Mouse (Mus musculus): ENCODE data around the gene Usp2.

Usp2 gene

GRCm38 (mm10) chr9:44119948-44120465 is 53.2 kb downstream of the Usp2 start:
- no peak for DNase-seq (ENCODE audit: low spot score in 2 of 2)

- no peak for DNase-seq (ENCODE audit: low spot score in 2 of 2)
Observed at GRCm38 (mm10) chr9:44124317-44124716, 57.5 kb downstream of the Usp2 start.

GRCm38 (mm10) chr9:44125026-44125425 is 58.2 kb downstream of the Usp2 start:
- DNase-seq (ENCODE audit: low spot score in 2 of 2) = no peak

GRCm38 (mm10) chr9:44125546-44126428 is 59.0 kb downstream of the Usp2 start:
- peak; percentile 77 to 88 for DNase-seq (ENCODE audit: low spot score in 2 of 2)

GRCm38 (mm10) chr9:44126746-44127145 is 59.9 kb downstream of the Usp2 start:
- DNase-seq (ENCODE audit: low spot score in 2 of 2) = no peak

- DNase-seq (ENCODE audit: low spot score in 2 of 2) = peak in 1 of 2 experiments; percentile 50
Observed at GRCm38 (mm10) chr9:44127351-44127801, 60.6 kb downstream of the Usp2 start.

- no peak for DNase-seq (ENCODE audit: low spot score in 2 of 2)
Observed at GRCm38 (mm10) chr9:44129633-44130032, 62.8 kb downstream of the Usp2 start.

- peak; percentile 90 to 94 for DNase-seq (ENCODE audit: low spot score in 2 of 2)
Observed at GRCm38 (mm10) chr9:44130034-44130433, 63.2 kb downstream of the Usp2 start.

GRCm38 (mm10) chr9:44130581-44131275 is 63.9 kb downstream of the Usp2 start:
- peak; percentile 56 to 65 for DNase-seq (ENCODE audit: low spot score in 2 of 2)

GRCm38 (mm10) chr9:44131276-44131590 is 64.4 kb downstream of the Usp2 start:
- no peak for DNase-seq (ENCODE audit: low spot score in 2 of 2)

GRCm38 (mm10) chr9:44132200-44132599 is 65.4 kb downstream of the Usp2 start:
- DNase-seq (ENCODE audit: low spot score in 2 of 2) = no peak

GRCm38 (mm10) chr9:44133287-44133686 is 66.5 kb downstream of the Usp2 start:
- no peak for DNase-seq (ENCODE audit: low spot score in 2 of 2)

- DNase-seq (ENCODE audit: low spot score in 2 of 2) = peak; percentile 56 to 58
Observed at GRCm38 (mm10) chr9:44134101-44134850, 67.5 kb downstream of the Usp2 start, which contains the start of gene Mcam. TSS of gene Mcam (plus strand) at chr9:44134469.

GRCm38 (mm10) chr9:44134851-44135730 is 68.3 kb downstream of the Usp2 start:
- DNase-seq (ENCODE audit: low spot score in 2 of 2) = peak; percentile 40 to 54

GRCm38 (mm10) chr9:44135731-44136411 is 69.0 kb downstream of the Usp2 start:
- no peak for DNase-seq (ENCODE audit: low spot score in 2 of 2)

- DNase-seq (ENCODE audit: low spot score in 2 of 2) = no peak
Observed at GRCm38 (mm10) chr9:44137846-44138245, 71.0 kb downstream of the Usp2 start.

- DNase-seq (ENCODE audit: low spot score in 2 of 2) = no peak
Observed at GRCm38 (mm10) chr9:44141951-44142350, 75.1 kb downstream of the Usp2 start.

- no peak for DNase-seq (ENCODE audit: low spot score in 2 of 2)
Observed at GRCm38 (mm10) chr9:44143421-44143820, 76.6 kb downstream of the Usp2 start.

- no peak for DNase-seq (ENCODE audit: low spot score in 2 of 2)
Observed at GRCm38 (mm10) chr9:44144023-44144717, 77.3 kb downstream of the Usp2 start.

- no peak for DNase-seq (ENCODE audit: low spot score in 2 of 2)
Observed at GRCm38 (mm10) chr9:44144718-44145060, 77.9 kb downstream of the Usp2 start.

Data from heart, adult 9 months (tissue).